Mouse (Mus musculus) thymus, adult 2 months (tissue): ENCODE measurements at regions not wholly inside any gene's neighbourhood (a gene's known extent, or its start where the extent isn't known, plus 50 kb on each side); places are given as distances from the start of the nearest gene placed in this dataset.

Experiments used
- CTCF ChIP-seq: fragments of 200-500 bp; IDR thresholded peaks from 2 replicates; pipeline ENCODE4 v1.5.1; 2012; ENCODE audit warnings: mild to moderate bottlenecking, control low read depth, low read length, moderate library complexity, borderline replicate concordance; ENCODE audit not compliant: control insufficient read depth, poor library complexity, insufficient read depth; ENCODE audit errors: extremely low read depth
- POLR2A ChIP-seq: fragments of 200-500 bp; IDR thresholded peaks from 2 replicates; pipeline ENCODE4 v1.6.1; 2012; ENCODE audit warnings: mild to moderate bottlenecking, low read length, control low read depth, moderate library complexity; ENCODE audit not compliant: control insufficient read depth, poor library complexity, insufficient read depth; ENCODE audit errors: extremely low read depth

- no peak for TF ChIP-seq CTCF
- no peak for TF ChIP-seq POLR2A
Measured at GRCm38 (mm10) chr13:47862896-47863295, 398.1 kb upstream of the Id4 start.
